Mouse (Mus musculus) cerebellum, adult 9-11 months (tissue): ENCODE data around the gene Acsl6.
A peak's percentile ranks its signal among the peaks of the same experiment; 100 is the strongest.

Experiments
- DNase-seq: peaks from one replicate; pipeline ENCODE4 v3.0.0; 2022

Acsl6 gene

DNA sequence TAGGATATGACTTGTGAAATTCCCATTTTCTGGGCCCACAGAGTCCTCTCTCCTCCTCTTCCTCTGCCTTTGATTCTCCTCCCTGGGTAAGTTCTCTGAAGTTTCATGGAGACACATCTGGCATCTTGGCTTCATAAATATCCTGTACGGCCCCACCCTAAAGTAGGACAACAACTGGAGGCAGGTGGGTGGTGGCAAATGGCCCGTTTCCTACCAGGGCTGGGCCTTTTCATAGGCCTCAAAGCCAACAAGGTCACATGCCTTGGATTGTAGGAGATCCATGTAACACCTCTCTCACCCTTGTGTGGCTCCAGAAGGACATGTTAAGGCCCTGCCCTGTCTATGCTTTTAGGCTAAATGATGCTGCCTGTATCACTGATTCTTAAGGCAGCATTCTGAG is 7.0 kb downstream of the Acsl6 start:
- peak; percentile 21 for DNase-seq

DNA sequence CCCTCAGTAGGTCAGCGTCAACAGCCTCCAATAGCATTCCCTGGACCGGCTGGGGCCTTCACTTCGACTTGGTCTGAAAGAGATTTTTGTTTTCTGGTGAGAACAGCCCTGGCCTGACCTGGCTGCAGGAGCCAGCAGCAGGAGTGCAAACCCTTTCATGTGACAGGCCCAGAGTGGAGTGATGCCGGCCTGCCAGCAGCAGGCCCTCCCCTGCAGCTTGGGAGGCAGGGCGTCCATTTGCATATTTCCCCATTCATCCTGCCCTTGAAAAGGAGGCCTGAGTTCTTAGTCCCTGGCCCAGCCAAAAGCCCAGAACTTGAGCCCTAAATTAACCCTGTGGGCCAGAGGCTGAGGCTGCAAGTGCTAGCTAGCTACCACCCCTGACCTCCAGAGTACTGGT is 8.4 kb downstream of the Acsl6 start:
- peak; percentile 64 for DNase-seq

DNA sequence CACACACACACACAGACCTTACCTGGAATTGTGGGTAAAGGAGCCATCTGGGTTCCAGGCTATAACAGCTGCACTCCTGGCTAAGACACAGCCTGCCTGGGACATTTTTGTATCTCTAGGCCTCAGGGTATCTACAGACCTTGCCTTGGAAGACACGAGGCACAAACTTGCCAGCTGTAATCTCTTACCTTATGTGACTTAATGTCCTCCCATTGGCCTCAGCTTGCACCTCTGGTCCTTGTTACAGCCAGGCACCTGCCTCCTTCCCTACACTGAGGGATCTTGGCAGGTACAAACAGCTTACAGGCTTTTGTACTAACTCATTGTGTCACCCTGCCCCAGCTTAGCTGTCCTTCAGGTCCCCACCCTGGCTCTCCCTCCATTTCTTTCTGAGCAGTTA is 9.0 kb downstream of the Acsl6 start:
- DNase-seq: peak; percentile 15

DNA sequence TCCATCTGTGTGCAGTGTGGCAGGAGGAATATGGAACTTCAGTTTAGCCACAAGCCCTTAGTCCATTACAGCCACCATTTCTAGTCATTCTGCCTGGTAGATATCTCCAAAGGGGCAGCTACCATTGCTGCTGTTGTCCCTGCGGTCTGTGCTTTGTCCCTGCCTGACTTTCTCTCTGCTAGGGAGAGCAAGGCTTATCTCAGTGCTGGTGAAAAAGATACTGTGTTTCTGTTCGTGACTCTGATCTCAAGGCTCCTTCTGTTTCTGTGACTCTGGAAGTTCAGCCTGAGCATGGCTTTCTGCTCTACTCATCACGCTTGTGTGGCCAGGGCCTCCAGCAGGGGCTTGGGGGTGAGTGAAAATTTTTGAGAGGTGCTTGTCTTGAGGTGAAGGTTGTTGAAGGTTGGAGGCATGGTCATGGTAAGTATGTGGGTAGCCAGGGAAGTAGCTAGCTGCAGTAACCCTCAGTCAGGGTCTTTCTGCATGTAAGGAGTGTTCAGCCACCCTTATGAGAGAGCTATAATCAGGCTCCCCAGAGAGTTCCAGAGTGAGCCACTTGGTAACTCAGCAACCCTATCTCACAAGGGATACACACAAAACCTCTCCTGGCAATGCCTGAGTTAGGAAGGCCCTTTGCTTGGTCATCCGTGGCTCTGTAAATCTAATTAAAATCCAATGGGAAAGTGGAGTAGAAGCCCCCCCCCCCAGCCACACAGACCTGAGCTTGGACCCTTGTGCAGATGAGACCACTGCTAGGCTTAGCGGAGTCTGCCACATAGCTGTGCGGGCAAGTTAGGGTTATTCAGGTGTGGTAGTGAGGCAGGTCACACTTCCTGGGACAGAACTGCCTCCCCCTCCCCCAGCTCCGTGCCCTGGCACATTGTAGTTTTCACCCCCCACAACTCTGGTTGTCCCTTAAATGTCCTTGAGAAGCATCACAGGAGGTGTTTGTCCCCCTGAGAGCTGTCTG is 10.1 kb downstream of the Acsl6 start:
- DNase-seq: peak; percentile 7

DNA sequence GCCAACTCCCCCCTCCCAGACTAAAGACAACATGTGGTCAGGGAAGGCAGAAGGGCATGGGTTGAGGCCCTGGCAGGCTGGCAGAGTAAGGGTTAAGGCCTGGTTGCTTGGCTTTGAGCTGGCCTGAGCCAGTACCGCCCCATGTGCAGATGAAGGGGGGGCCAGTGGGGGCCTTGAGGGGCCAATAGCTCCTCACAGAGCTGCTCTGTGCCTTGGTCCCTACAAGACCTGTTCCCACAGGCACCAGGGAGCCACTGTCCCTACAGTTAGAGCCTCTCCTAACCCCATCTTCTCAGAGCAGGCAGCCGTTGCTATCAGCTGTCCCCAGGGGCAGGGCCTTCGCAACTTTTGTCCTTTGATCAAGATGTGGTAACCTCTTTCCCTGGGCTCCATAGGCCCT is 11.1 kb downstream of the Acsl6 start:
- peak; percentile 63 for DNase-seq

DNA sequence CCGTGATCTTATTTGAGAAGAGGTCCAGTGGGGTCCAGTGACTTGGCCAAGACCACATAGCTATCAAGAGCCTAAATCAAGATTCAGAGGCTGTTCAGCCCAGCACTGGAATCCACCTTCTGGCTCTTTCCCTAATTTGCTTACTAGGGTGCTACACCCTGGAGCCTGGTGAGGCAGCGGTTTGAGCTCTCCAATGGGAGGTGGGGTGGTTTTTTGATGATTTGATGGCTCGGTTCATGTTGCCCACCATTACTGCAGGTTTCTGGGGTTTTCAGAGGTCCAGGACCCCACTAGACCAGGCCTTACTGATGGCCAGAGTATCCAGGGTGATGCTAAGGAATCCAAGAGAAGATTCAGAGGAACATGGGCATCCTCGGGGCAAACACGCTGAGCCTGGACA is 11.7 kb downstream of the Acsl6 start:
- DNase-seq: no peak

DNA sequence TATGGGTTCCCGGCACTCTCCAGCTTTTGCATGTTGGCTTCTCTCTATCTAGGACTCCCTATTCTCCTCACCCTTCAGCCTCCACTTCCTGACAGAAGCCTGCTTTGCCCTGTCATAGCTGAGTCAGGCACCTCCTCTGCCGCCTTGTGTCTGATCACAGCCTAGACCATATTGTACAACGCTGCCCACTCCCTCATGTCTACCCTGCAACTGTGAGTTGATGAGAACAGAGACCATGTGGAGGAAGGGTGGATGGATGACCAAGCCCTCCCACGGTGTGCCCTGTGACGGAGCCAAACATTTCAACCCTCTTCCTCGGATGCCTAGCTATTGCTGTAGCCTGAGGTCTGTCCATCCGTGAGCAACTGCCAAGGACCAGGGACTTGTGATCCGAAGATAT is 13.8 kb downstream of the Acsl6 start:
- no peak for DNase-seq

DNA sequence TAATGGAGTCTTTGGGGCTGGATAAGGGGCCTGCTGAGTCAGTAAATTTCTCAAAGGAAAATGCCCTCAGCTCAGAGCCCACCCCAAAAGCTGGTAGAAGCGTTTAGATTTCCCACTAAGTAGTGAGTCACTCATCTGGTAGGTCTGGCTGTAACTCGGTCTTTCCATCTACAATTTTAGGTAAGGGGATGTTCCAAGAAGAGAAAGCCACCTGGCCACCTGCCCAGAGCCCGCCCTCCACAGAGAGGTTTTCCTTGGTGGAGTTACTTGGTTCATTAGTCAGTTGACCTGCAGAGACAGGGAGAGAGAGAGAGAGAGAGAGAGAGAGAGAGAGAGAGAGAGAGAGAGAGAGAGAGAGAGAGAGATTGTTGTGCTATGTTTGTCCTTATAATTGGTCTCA is 14.2 kb downstream of the Acsl6 start:
- no peak for DNase-seq

DNA sequence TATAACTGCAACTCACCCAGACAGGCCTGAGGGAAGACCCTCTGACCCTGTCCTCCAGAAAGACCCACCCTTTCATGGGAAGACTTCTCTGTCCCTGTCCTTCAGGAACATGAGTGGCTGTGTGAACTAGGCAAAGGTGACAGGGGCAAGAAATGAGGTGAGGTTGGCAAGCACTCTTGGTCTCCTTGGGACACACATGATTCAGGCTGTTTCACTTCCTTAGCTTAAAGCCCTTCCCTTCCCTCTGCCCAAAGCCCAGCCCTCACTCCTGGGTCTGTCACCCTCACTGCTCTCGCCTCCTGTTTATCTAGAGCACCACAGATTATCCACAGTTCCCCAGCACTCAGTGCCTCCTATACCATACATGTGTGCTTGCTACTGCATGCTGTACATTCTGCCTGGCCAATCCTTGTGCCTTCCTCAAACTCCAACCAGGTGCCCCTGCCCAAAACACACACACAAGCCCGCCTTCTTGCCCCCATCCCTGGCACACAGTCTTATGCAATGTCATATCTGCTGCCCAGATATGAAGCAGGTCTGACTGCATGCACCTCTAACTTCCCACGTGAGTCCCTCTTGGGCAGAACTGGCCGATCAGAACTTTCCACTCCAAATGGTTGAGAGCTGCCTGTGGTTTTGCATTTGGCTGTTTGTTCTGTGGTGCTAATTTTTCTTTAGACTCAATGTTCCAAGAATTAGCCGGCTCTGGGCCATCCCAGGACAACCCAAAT is 18.4 kb downstream of the Acsl6 start:
- DNase-seq: no peak

DNA sequence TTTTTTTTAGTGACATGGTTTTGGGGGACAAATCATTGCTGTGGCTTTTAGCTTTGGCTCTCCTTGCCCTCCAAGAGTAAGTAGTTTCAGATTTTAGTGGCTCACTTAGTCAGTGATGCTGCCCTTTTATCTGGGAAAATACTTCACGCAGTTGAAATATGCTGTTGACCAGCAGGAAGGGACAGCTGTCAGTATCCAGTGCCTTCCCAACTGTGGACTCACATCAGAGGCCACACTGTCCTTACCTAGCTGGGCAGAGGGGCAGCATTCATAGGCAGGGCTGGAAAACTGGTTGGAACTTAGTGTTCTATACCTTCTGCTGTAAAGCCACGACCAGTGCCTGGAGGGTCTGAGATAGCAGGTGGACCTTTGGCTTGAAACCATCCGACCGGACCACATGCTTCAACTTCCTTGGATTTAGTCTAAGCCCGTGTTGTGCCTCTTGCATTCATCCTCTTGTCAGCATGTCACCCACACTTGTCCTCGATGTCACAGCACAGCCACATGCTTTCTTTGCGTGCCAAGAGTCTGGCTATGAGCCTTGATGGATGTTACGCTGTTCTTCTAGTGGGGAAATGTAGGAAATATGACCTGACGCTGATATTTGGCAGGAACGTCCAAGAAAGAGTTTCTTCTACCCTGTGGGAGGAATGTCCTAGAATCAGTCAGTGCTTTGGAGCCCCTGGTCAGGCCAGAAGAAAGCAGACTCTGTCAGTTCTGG is 28.0 kb downstream of the Acsl6 start:
- no peak for DNase-seq

DNA sequence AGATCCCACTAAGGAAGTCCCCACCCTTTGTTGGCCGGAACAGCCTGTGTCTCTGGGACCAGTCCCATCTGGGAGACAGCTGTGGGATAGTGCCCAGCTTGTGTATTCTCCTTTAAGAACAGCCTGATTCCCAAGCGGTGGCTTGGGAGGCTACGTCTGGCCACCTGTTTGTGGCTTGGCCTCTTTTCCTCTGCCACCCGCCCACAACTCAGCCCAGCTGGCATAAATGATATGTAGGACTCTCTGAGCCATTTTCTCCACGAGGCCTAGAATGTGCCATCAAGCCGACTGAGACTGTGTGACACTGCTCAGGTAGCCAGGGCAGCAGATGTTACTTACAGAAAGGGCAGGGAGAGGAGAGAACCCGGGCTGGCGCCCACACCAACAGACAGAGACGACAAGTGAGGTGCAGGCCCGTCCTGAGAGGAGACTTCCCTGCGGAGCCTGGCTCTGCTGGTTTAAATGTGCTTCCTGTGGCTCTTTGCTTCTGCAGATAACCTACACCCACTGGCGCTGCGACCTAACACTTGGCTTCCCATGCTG is 32.6 kb downstream of the Acsl6 start:
- DNase-seq: peak; percentile 82

DNA sequence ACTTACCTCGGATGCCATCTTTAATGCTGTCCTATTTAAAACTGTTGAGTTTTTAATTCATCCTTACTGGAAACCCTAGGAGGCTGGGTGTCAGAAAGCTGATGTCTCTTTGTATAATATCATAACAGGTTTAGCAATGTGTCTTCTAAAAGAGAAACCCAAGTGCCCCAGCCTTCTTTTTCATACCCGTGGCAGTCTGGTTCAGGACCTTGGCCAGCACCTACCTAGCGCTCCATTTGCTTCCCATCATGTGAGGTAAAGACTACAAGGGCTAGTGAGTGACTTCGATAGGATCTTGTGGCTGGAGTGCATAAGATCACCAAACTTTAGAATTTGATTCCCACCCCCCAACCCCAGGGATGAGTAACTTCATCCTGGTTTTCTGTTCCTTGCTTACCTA is 40.1 kb downstream of the Acsl6 start:
- DNase-seq: no peak

DNA sequence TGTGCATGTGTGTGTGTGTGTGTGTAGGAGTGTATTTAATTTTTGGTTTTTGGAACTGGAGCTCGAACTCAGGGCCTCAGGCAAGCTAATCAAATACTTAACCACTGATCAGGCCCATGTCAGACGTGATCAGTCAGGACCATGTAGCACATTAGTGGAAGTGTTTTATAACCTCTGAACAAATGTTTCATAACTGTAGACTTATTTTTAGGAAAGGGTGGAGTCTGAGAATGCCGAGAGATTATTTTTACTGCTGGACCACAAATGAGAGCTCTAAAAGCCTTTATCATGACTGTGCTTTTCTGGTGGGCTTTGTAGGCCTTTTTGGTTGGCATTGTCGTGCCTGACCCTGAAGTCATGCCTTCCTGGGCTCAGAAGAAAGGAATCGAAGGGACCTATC is 48.1 kb downstream of the Acsl6 start:
- DNase-seq: no peak

DNA sequence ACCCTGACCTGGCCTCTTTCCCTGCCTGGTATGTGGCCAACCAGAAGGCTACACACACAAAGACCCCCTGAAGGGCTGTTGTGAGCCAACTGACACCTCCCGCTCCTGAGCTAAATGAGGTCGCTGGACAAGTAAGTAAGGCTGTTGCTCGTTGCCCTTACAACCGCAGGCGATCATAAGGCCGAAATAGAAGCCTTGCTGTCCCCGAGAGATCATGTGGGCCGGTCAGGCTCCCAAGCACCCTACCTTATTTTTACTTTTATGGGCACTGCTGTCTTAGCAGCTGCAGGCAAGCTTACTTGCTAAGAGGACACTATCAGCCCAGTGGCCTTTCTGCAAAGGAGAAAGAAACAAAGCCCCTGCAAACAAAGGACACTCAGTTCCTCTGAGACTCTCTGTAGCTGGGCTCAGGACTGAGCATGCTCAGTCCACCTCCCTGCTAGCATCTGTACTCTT is 49.6 kb downstream of the Acsl6 start:
- no peak for DNase-seq

DNA sequence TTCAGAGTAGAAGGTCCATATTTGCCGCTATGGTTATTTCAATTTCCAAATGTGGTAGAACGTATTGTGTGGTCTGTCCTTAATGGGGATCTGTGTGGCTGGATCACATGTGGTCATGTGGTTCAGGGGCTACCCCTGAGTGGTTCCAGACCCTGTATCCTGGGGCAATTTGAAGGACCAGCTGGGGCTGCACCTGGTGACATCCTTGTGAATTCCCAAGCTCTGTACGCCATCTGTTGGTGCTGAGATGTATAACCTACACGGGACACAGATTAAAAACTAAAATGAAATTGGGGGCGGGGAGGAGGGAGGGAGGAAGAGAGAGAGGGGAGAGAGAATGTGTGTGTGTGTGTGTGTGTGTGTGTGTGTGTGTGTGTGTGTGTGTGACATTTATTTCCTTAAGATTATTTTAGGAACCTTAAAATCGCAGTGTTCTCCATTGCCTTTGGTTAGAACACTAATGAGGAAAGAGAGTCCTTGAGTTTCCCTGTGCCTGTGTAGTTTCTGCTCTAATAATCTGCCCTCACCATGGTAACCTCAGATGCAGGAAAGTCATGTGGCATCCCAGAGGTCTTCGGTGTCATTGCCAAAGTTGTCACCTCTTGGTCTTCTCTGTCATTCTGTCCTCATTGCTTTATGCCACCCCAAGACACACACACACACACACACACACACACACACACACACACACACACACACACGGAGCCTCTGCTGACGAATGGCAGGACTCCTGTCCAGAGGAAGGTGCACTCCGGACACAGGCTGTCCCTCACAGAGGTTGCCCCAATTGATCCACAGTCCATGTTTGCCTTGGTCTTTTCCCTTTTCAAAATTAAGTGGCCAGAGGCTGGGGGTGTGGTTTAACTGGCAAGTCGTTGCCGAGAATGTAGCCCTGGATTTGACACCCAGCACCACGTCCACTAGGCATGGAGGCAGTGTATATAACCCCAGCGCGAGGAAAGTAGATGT is 51.3 kb downstream of the Acsl6 start:
- DNase-seq: peak; percentile 69

DNA sequence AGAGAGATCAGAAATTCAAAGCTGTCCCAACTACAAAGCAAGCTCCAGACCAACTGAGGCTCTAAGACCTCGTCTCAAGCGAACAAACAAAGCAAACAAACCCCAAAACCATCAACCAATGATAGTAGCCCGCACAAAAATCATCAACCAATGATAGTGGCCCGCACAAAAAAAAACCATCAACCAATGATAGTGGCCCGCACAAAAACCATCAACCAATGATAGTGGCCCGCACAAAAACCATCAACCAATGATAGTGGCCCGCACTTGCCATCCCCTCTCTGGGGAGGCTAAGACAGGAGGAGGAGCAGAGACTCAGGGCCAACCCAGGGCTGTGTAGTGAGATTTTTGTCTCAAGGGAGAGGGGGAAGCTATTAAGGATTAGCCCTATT is 52.0 kb downstream of the Acsl6 start:
- DNase-seq: no peak

DNA sequence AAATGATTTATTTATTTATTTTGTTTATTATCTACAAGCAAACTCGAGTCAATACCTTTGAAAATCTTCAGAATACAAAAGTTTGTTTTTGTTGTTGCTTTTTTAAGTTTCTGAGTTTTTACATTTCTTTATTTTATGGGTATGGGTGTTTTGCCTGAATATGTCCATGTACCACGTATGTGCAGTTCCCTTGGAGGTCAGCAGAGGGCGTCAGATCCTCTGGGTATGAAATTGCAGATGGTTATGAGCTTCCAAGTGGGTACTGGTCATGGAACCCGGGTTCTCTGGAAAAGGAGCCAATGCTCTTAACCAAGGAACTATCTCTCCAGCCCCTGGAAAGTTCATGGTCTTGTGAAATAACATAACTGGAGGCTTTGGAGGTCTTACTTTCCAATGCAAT is 53.1 kb downstream of the Acsl6 start:
- no peak for DNase-seq

DNA sequence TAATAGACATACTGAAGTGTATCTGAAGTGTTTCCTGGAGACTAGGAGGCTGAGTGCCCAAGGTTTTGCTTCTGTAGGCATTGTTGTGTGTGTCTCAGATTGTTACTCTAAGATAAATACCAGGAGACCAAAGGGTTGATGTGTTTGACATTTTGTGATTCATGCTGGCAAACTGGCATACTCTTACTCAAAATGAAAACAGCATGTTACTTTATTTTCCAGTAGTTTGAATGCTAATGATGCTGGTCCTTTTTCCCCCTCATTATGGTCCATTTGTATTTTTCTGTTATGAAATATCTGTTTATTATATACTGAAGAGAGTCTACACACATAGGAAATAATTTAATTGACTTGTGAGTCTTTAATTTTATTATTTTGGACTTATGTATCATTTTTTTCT is 69.0 kb downstream of the Acsl6 start:
- no peak for DNase-seq

DNA sequence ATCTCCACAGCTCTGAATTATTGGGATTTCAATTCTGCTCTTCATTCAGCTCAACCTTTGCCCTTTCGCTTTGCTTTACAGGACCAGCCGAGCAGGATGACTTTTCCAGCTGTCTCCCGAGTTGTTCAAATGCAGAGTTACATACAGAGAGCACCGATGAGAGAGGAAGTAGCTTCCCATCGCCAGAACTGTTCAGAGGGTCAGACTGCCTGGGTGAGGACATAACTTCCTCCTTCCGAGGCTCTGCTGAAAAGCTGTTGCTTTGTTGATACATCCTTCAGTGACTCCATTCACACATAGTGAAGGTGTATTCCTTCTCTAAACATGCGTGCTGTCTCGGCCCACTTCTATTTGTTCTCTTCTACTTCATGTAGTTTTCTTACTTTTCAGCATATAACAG is 86.8 kb downstream of the Acsl6 start:
- no peak for DNase-seq

DNA sequence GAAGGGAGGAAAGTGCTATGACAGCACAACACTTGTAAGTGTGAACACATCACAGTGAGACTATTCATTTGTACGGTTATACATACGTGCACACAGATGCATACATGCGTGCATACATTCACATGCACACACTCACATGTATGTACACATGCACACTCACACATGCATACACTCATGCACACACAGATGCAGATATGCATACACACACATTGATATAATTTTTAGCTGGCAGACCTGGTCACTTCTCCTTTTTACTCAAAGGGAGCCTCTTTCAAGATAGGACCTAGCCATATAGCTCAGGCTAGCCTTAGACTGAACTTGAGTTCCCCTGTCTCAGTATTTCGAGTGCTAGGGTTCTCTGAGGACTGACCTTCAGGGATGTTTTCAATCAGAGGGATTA is 87.7 kb downstream of the Acsl6 start:
- DNase-seq: no peak

DNA sequence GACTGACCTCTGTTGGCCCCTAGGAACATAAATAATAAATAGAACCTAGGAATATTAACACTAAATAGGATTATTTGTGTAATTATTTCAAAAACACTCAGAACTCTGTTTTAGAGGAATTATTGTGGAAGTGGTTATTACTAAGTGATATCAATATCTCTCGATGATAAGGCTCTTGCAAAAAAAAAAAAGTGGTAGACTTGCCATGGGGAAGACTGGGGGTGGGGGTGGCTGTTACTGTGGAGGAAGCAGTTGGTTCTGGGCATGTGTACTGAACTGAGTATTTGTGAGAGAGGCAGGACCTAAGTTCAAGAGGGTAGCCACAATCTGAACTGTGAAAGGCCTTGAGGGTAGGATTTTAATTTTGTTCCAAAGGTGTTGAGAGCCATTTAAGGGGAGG is 93.1 kb downstream of the Acsl6 start:
- DNase-seq: no peak

DNA sequence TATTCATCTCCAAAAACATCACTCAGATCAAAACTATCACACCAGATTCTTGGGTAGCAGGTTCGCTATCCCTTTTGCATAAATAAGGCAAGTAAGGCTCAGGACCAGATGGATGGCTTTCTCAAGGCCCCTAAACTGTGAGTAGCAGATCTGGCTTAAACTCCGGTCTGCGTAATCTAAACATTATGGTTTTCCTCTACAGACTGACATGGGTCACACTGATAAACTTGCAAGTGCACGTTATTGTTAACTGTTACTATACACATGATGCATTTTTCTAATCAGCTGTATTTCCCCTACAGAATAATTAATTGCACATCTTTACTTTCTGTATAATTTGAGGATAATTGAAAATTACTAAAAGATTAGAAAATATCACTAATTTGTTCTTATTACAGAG is 94.5 kb downstream of the Acsl6 start:
- no peak for DNase-seq
